Mouse (Mus musculus): ENCODE results near the gene Traf3ip3. TPM values are rescaled to one million over a fixed set of nuclear protein-coding genes. Genes with fewer than 3 reads are reported as not detected.

Gene Traf3ip3
- polyA plus RNA-seq, 1 experiment from 2014 or later: 3.0 TPM

GRCm38 (mm10) chr1:193130456-193130825, 71.1 kb downstream of the Traf3ip3 start:
- H3K9me3 ChIP-seq (ENCODE audit: low read length): no peaks in the 10 kb centered on the region
- peak overlapping the region; percentile 88 for H3K4me3 ChIP-seq (ENCODE audit: low read depth, low read length)
- H3K36me3 ChIP-seq (ENCODE audit: insufficient read depth, low read length): no peaks in the 10 kb centered on the region
- no peak overlapping the region for H3K27ac ChIP-seq (ENCODE audit: low read length)
- no peaks in the 10 kb centered on the region; the same call in 1 of the 2 replicates for H3K4me1 ChIP-seq (ENCODE audit: insufficient read depth, low read depth, low read length)
- peak; percentile 9 for DNase-seq (ENCODE audit: low spot score)
- no peaks in the 10 kb centered on the region for H3K27me3 ChIP-seq (replicated peaks; ENCODE audit: insufficient read depth, low read length)
- ATAC-seq: peak; percentile 29
- no peak overlapping the region for H3K9ac ChIP-seq (replicated peaks; ENCODE audit: low read depth)
- peak overlapping the region; percentile 89 for H3K4me2 ChIP-seq (replicated peaks; ENCODE audit: low read depth, low read length)
- TF ChIP-seq CTCF (IDR thresholded peaks at IDR 0.05): no peak
- no peak for TF ChIP-seq EP300 (IDR thresholded peaks at IDR 0.05)
- WGBS: 23% methylated on average over 11 of the region's 11 CpGs

- under 1% methylated on average over 61 of the region's 61 CpGs for WGBS
- H3K36me3 ChIP-seq (ENCODE audit: insufficient read depth, low read length): no peaks in the 10 kb centered on the region
- peak within 1 kb of the TSS; percentile 89 for H3K4me2 ChIP-seq (replicated peaks; ENCODE audit: low read depth, low read length)
- H3K9ac ChIP-seq (replicated peaks; ENCODE audit: low read depth): peak within 1 kb of the TSS; percentile 68
- no peak within 1 kb of the TSS for H3K27ac ChIP-seq (ENCODE audit: low read length)
- DNase-seq (ENCODE audit: low spot score) (peak; percentile 99), ATAC-seq (peak; percentile 95)
- H3K4me3 ChIP-seq (ENCODE audit: low read depth, low read length): peak within 1 kb of the TSS; percentile 88
- H3K27me3 ChIP-seq (replicated peaks; ENCODE audit: insufficient read depth, low read length): no peaks in the 10 kb centered on the region
- H3K4me1 ChIP-seq (ENCODE audit: insufficient read depth, low read depth, low read length): no peaks in the 10 kb centered on the region; the same call in 1 of the 2 replicates
- TF ChIP-seq CTCF (IDR thresholded peaks at IDR 0.05) (peak; percentile 99), EP300 (IDR thresholded peaks at IDR 0.05) (no peak)
- no peaks in the 10 kb centered on the region for H3K9me3 ChIP-seq (ENCODE audit: low read length)
Measured at GRCm38 (mm10) chr1:193129786-193130455, 71.6 kb downstream of the Traf3ip3 start, which contains the start of gene Diexf. Gene Diexf, minus strand, starts transcription at chr1:193130272.

GRCm38 (mm10) chr1:193129321-193129720, 72.2 kb downstream of the Traf3ip3 start:
- no peaks in the 10 kb centered on the region for H3K36me3 ChIP-seq (ENCODE audit: insufficient read depth, low read length)
- H3K9ac ChIP-seq (replicated peaks; ENCODE audit: low read depth): peak overlapping the region; percentile 68
- TF ChIP-seq CTCF (IDR thresholded peaks at IDR 0.05) (no peak), EP300 (IDR thresholded peaks at IDR 0.05) (no peak)
- H3K27me3 ChIP-seq (replicated peaks; ENCODE audit: insufficient read depth, low read length): no peaks in the 10 kb centered on the region
- no peak for ATAC-seq
- no peak overlapping the region for H3K27ac ChIP-seq (ENCODE audit: low read length)
- H3K4me2 ChIP-seq (replicated peaks; ENCODE audit: low read depth, low read length): peak overlapping the region; percentile 89
- peak overlapping the region; percentile 88 for H3K4me3 ChIP-seq (ENCODE audit: low read depth, low read length)
- 19% methylated on average over 5 of the region's 5 CpGs for WGBS
- H3K4me1 ChIP-seq (ENCODE audit: insufficient read depth, low read depth, low read length): no peaks in the 10 kb centered on the region; the same call in 1 of the 2 replicates
- no peak for DNase-seq (ENCODE audit: low spot score)
- no peaks in the 10 kb centered on the region for H3K9me3 ChIP-seq (ENCODE audit: low read length)

GRCm38 (mm10) chr1:193128055-193128454, 73.4 kb downstream of the Traf3ip3 start:
- 92% methylated on average over 6 of the region's 6 CpGs for WGBS
- no peak overlapping the region for H3K4me3 ChIP-seq (ENCODE audit: low read depth, low read length)
- TF ChIP-seq EP300 (IDR thresholded peaks at IDR 0.05): no peak
- TF ChIP-seq CTCF (IDR thresholded peaks at IDR 0.05): no peak
- no peaks in the 10 kb centered on the region for H3K9me3 ChIP-seq (ENCODE audit: low read length)
- H3K36me3 ChIP-seq (ENCODE audit: insufficient read depth, low read length): no peaks in the 10 kb centered on the region
- H3K4me2 ChIP-seq (replicated peaks; ENCODE audit: low read depth, low read length): no peak overlapping the region
- no peaks in the 10 kb centered on the region; the same call in 1 of the 2 replicates for H3K4me1 ChIP-seq (ENCODE audit: insufficient read depth, low read depth, low read length)
- no peak for DNase-seq (ENCODE audit: low spot score)
- ATAC-seq: no peak
- no peak overlapping the region for H3K27ac ChIP-seq (ENCODE audit: low read length)
- no peak overlapping the region for H3K9ac ChIP-seq (replicated peaks; ENCODE audit: low read depth)
- H3K27me3 ChIP-seq (replicated peaks; ENCODE audit: insufficient read depth, low read length): no peaks in the 10 kb centered on the region

GRCm38 (mm10) chr1:193125835-193126234, 75.7 kb downstream of the Traf3ip3 start:
- DNase-seq (ENCODE audit: low spot score) (peak; percentile 57), ATAC-seq (no peak)
- no peak overlapping the region for H3K4me3 ChIP-seq (ENCODE audit: low read depth, low read length)
- no peaks in the 10 kb centered on the region for H3K27me3 ChIP-seq (replicated peaks; ENCODE audit: insufficient read depth, low read length)
- no peak overlapping the region for H3K4me2 ChIP-seq (replicated peaks; ENCODE audit: low read depth, low read length)
- H3K9ac ChIP-seq (replicated peaks; ENCODE audit: low read depth): no peak overlapping the region
- no peak overlapping the region for H3K27ac ChIP-seq (ENCODE audit: low read length)
- peaks cover 12% of the 10 kb centered on the region; the same call in 1 of the 2 replicates for H3K36me3 ChIP-seq (ENCODE audit: insufficient read depth, low read length)
- H3K9me3 ChIP-seq (ENCODE audit: low read length): no peaks in the 10 kb centered on the region
- no peaks in the 10 kb centered on the region; the same call in 1 of the 2 replicates for H3K4me1 ChIP-seq (ENCODE audit: insufficient read depth, low read depth, low read length)
- peak; percentile 24; the same call in 1 of the 2 replicates for TF ChIP-seq CTCF (IDR thresholded peaks at IDR 0.05)
- TF ChIP-seq EP300 (IDR thresholded peaks at IDR 0.05): no peak
- WGBS: 78% methylated on average over 4 of the region's 4 CpGs

Other genes with a start within 250 kb of the Traf3ip3 start
- gene Syt14, start 165.9 kb downstream of the Traf3ip3 start, polyA plus RNA-seq (2015; fragmentation: Nextera tagmentation; extraction: Ambion mirVana): 0.18 and 0.30 TPM in 2 replicates
- gene Diexf, start 71.4 kb downstream of the Traf3ip3 start, polyA plus RNA-seq (2015; fragmentation: Nextera tagmentation; extraction: Ambion mirVana): 2.5 and 2.9 TPM in 2 replicates
- 14.3 and 17.0 TPM in 2 replicates for gene Irf6, start 48.6 kb downstream of the Traf3ip3 start, polyA plus RNA-seq (2015; fragmentation: Nextera tagmentation; extraction: Ambion mirVana)
- gene A130010J15Rik, start 33.7 kb downstream of the Traf3ip3 start, polyA plus RNA-seq (2015; fragmentation: Nextera tagmentation; extraction: Ambion mirVana): 8.3 and 8.4 TPM in 2 replicates
- 62.8 and 63.1 TPM in 2 replicates for gene Lamb3, start 6.0 kb upstream of the Traf3ip3 start, polyA plus RNA-seq (2015; fragmentation: Nextera tagmentation; extraction: Ambion mirVana)
- gene Hsd11b1, start 62.4 kb upstream of the Traf3ip3 start, polyA plus RNA-seq (2015; fragmentation: Nextera tagmentation; extraction: Ambion mirVana): 184 and 200 TPM in 2 replicates
- 185 and 216 TPM in 2 replicates for gene G0s2, start 71.5 kb upstream of the Traf3ip3 start, polyA plus RNA-seq (2015; fragmentation: Nextera tagmentation; extraction: Ambion mirVana)
- 14.4 and 15.9 TPM in 2 replicates for gene Camk1g, start 168.6 kb upstream of the Traf3ip3 start, polyA plus RNA-seq (2015; fragmentation: Nextera tagmentation; extraction: Ambion mirVana)

Data from lung, postnatal 0 days (tissue).